Mouse (Mus musculus) bone marrow macrophage, adult 2 months (primary cell): ENCODE measurements around the gene Tbc1d9b.

Experiments
- CTCF ChIP-seq: IDR thresholded peaks from 2 replicates; pipeline ENCODE4 v1.5.1; 2012; ENCODE audit warnings: low read depth, mild to moderate bottlenecking, low read length, moderate library complexity
- POLR2A ChIP-seq: IDR thresholded peaks from 2 replicates; pipeline ENCODE4 v1.6.1; 2012; ENCODE audit warnings: mild to moderate bottlenecking, low read depth, low read length, borderline replicate concordance

GRCm38 (mm10) chr11:50091681-50092080 lies 39.5 kb upstream of the Tbc1d9b start:
- no peak for TF ChIP-seq CTCF
- no peak for TF ChIP-seq POLR2A
